Mouse (Mus musculus) neural tube, embryonic 11.5 days (tissue): Measurements from ENCODE around the gene Sparcl1. TPM values are rescaled to one million over a fixed set of nuclear protein-coding genes. Genes with fewer than 3 reads are reported as not detected.
A peak's percentile ranks its signal among the peaks of the same experiment; 100 is the strongest.

Experiments used
- ATAC-seq: fragments of 200-750 bp; cut with Nextera tagmentation; 2 replicates; pipeline ENCODE4 v1.8.0; 2017; ENCODE audit warnings: moderate number of reproducible peaks, mild to moderate bottlenecking, moderate TSS enrichment, moderate library complexity; ENCODE audit not compliant: insufficient read depth, low FRiP score, low TSS enrichment
- DNase-seq: peaks from one replicate; pipeline ENCODE4 v3.0.0-alpha.2; 2015; ENCODE audit warnings: low spot score
- H3K27ac ChIP-seq: fragments of 300-500 bp; sonication (generic); 2 replicates; pipeline ENCODE4 v1.5.1; 2014; ENCODE audit warnings: low read depth, mild to moderate bottlenecking, low read length
- H3K27me3 ChIP-seq: fragments of 300-500 bp; sonication (generic); 2 replicates; pipeline ENCODE4 v1.6.1; 2014; ENCODE audit warnings: mild to moderate bottlenecking, low read length, mixed read lengths; ENCODE audit not compliant: control insufficient read depth, insufficient read depth
- H3K36me3 ChIP-seq: fragments of 300-500 bp; sonication (generic); 2 replicates; pipeline ENCODE4 v1.6.1; 2014; ENCODE audit warnings: mild to moderate bottlenecking, low read length, moderate library complexity, mixed read lengths; ENCODE audit not compliant: control insufficient read depth, insufficient read depth
- H3K4me1 ChIP-seq: fragments of 300-500 bp; sonication (generic); 2 replicates; pipeline ENCODE4 v1.6.1; 2014; ENCODE audit warnings: low read length, mixed read lengths; ENCODE audit not compliant: control insufficient read depth, insufficient read depth
- H3K4me2 ChIP-seq: fragments of 300-500 bp; sonication (generic); 2 replicates; pipeline ENCODE4 v1.6.1; 2014; ENCODE audit warnings: low read depth, mild to moderate bottlenecking, moderate library complexity
- H3K4me3 ChIP-seq: fragments of 300-500 bp; sonication (generic); 2 replicates; pipeline ENCODE4 v1.5.1; 2014; ENCODE audit warnings: low read depth, low read length
- H3K9ac ChIP-seq: fragments of 300-500 bp; sonication (generic); 2 replicates; pipeline ENCODE4 v1.6.1; 2014; ENCODE audit warnings: mild to moderate bottlenecking, low read length
- H3K9me3 ChIP-seq: fragments of 300-500 bp; sonication (generic); 2 replicates; pipeline ENCODE4 v1.6.1; 2016; ENCODE audit warnings: low read length; ENCODE audit not compliant: control insufficient read depth
- WGBS: fragments of 180-500 bp; shearing (Covaris S2); extraction: QIAGEN DNeasy Blood & Tissue Kit; methylation state at CpG from one replicate; pipeline ENCODE4 v1.1.7; 2014; 5-methylcytosine and 5-hydroxymethylcytosine counted together
- polyA plus RNA-seq: library from polyadenylated mRNA; unstranded; fragments of >200 nt; fragmentation: Nextera tagmentation; extraction: Ambion mirVana; gene quantifications from 2 replicates; pipeline ENCODE4 v1.2.1, GENCODE M21; 2014

The Sparcl1 gene
- polyA plus RNA-seq, 1 experiment from 2014 or later, result 73.1 TPM

DNA sequence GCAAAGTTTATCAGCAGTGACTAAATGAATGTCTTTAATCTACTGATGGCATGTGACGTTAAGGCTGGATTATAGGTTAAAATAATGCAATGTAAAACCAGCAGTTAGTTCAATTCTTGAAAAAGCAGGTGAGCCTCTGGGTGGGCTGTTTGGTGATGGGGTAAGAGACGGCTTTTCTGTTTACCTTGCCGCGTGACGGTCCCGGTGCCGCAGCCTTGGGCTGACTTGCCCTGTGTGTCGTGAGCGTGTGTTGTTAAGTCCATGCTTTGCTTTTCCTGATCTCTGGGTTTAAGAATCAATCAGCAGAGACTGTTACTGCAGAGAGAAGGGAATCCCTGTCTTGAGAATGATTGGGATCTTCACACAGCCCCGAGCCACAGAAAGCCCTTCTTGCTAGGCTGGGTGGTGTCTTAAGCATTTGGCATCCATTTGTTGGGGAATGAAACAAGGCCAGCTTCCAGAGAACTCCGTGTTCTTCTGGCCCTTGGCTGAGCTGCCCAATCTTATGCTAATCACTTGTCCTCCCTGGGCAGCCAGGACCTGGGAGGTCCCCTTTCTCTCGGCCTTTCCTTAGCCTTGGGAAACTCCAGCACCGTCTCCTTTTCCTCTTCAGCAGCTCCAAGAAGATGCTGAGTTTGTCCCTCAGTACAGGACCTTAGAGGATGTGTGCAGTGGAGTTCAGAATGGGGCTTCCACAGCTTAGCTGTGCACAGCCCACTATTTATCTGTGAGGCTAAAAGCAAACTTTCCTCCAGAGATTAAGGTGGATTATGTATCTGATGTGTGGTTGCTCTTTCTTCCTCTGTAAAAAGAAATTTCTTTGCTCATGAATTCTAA, 51.4 kb downstream of the Sparcl1 start:
- Histone ChIP-seq H3K9me3 (no peaks in the 10 kb centered on the region), H3K4me1 (no peaks in the 10 kb centered on the region), H3K9ac (no peak overlapping the region), H3K27me3 (no peaks in the 10 kb centered on the region), H3K4me2 (no peak overlapping the region), H3K4me3 (no peak overlapping the region), H3K27ac (no peak overlapping the region), H3K36me3 (peaks cover 10% of the 10 kb centered on the region; the same call in 1 of the 2 replicates)
- no peak for DNase-seq
- no peak for ATAC-seq
- WGBS, result 85% methylated on average over 13 of the region's 13 CpGs

GRCm38 (mm10) chr5:104060429-104060828, 53.1 kb downstream of the Sparcl1 start:
- 95% methylated on average over 5 of the region's 5 CpGs for WGBS
- Histone ChIP-seq H3K4me3 (no peak overlapping the region), H3K9me3 (no peaks in the 10 kb centered on the region), H3K27me3 (no peaks in the 10 kb centered on the region), H3K4me2 (no peak overlapping the region), H3K27ac (no peak overlapping the region), H3K9ac (no peak overlapping the region), H3K4me1 (no peaks in the 10 kb centered on the region), H3K36me3 (peaks cover 10% of the 10 kb centered on the region; the same call in 1 of the 2 replicates)
- ATAC-seq, result no peak
- DNase-seq, result no peak

DNA sequence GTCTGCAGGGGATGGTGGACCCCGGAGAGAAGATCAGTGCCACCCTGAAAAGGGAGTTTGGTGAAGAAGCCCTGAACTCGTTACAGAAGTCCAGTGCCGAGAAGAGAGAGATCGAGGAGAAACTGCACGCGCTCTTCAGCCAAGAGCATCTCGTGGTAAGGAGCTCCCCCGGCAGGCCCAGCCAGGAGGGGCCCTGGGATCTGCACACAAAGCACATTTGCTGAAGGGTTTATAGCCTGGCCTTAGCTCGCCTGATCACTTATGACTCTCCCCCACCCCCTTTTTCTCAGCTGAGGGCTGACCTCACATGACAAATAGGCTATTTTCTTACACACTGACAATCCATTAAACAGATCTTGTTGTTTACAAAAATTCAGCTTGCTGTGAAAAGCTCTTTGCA, 53.9 kb downstream of the Sparcl1 start:
- Histone ChIP-seq H3K4me1 (no peaks in the 10 kb centered on the region), H3K4me3 (no peak overlapping the region), H3K9ac (no peak overlapping the region), H3K4me2 (no peak overlapping the region), H3K36me3 (peaks cover 7% of the 10 kb centered on the region; the same call in 1 of the 2 replicates), H3K9me3 (no peaks in the 10 kb centered on the region), H3K27me3 (no peaks in the 10 kb centered on the region), H3K27ac (no peak overlapping the region)
- 65% methylated on average over 9 of the region's 9 CpGs for WGBS
- DNase-seq (peak; percentile 13), ATAC-seq (no peak; the same call in 1 of the 2 replicates)

- peak; percentile 42 for DNase-seq
- Histone ChIP-seq H3K4me2 (no peak overlapping the region), H3K9ac (no peak overlapping the region), H3K9me3 (no peaks in the 10 kb centered on the region), H3K36me3 (peaks cover 7% of the 10 kb centered on the region; the same call in 1 of the 2 replicates), H3K27ac (no peak overlapping the region), H3K4me1 (no peaks in the 10 kb centered on the region), H3K27me3 (no peaks in the 10 kb centered on the region), H3K4me3 (no peak overlapping the region)
- ATAC-seq, result no peak
- 65% methylated on average over 15 of the region's 15 CpGs for WGBS
Observed at GRCm38 (mm10) chr5:104058021-104058420, 55.5 kb downstream of the Sparcl1 start.

GRCm38 (mm10) chr5:104056295-104056694, 57.2 kb downstream of the Sparcl1 start:
- H3K27ac ChIP-seq, result no peak overlapping the region
- WGBS, result 89% methylated on average over 7 of the region's 7 CpGs
- no peak for ATAC-seq
- no peaks in the 10 kb centered on the region for H3K9me3 ChIP-seq
- no peaks in the 10 kb centered on the region for H3K27me3 ChIP-seq
- no peak overlapping the region for H3K9ac ChIP-seq
- no peak for DNase-seq
- no peak overlapping the region for H3K4me2 ChIP-seq
- peaks cover 7% of the 10 kb centered on the region; the same call in 1 of the 2 replicates for H3K36me3 ChIP-seq
- H3K4me3 ChIP-seq, result no peak overlapping the region
- no peaks in the 10 kb centered on the region for H3K4me1 ChIP-seq

DNA sequence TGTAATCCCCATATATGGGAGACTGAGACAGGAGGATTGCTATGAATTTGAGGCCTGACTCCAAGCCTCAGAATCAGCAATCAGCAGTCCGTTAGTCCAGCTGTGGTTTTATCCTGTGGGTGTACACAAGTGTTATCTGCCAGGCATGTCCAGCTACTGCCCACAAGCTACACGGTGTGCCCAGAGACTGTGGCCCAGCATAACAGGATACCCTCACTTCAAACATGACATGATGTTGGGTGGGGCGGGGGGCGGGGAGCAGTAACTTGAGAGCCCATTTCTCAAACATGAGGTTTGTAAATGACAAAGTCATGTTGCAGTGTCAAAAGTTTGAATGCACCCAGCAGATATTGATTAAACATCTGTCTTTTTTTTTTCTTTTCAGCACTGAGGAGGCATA, 57.7 kb downstream of the Sparcl1 start:
- no peak for DNase-seq
- H3K27me3 ChIP-seq, result no peaks in the 10 kb centered on the region
- 94% methylated on average over 4 of the region's 4 CpGs for WGBS
- no peaks in the 10 kb centered on the region for H3K4me1 ChIP-seq
- H3K27ac ChIP-seq, result no peak overlapping the region
- no peak overlapping the region for H3K4me3 ChIP-seq
- no peak overlapping the region for H3K4me2 ChIP-seq
- ATAC-seq, result no peak
- peaks cover 9% of the 10 kb centered on the region; the same call in 1 of the 2 replicates for H3K36me3 ChIP-seq
- no peaks in the 10 kb centered on the region for H3K9me3 ChIP-seq
- no peak overlapping the region for H3K9ac ChIP-seq

GRCm38 (mm10) chr5:104054938-104055337, 58.6 kb downstream of the Sparcl1 start:
- ATAC-seq (no peak), DNase-seq (no peak)
- H3K27me3 ChIP-seq, result no peaks in the 10 kb centered on the region
- 95% methylated on average over 4 of the region's 4 CpGs for WGBS
- no peak overlapping the region for H3K4me2 ChIP-seq
- no peak overlapping the region for H3K9ac ChIP-seq
- no peaks in the 10 kb centered on the region for H3K9me3 ChIP-seq
- no peak overlapping the region for H3K27ac ChIP-seq
- H3K4me1 ChIP-seq, result no peaks in the 10 kb centered on the region
- no peak overlapping the region for H3K4me3 ChIP-seq
- peaks cover 8% of the 10 kb centered on the region; the same call in 1 of the 2 replicates for H3K36me3 ChIP-seq

DNA sequence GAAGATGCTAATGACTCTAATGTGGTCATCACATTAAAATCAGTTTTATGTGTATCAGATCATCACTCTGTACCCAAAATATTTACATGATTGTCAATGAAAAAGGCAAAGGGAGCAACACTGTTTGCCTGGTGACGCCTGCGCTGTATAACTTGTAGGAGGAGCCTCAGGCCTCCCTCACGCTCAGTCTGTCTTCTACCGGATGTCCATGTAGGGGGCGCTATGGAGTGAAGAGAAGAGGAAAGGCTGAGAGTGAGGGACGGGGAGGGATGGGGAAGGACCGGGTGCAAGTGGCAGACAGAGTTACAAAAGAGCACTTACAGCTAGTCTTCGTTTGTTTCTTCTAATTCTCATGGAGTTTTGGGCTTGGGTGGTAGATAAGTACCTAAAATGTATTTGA, 60.6 kb downstream of the Sparcl1 start:
- H3K27ac ChIP-seq, result no peak overlapping the region
- no peaks in the 10 kb centered on the region for H3K9me3 ChIP-seq
- ATAC-seq (no peak), DNase-seq (peak; percentile 17)
- no peak overlapping the region for H3K9ac ChIP-seq
- no peaks in the 10 kb centered on the region for H3K27me3 ChIP-seq
- no peak overlapping the region for H3K4me3 ChIP-seq
- H3K36me3 ChIP-seq, result peaks cover 8% of the 10 kb centered on the region; the same call in 1 of the 2 replicates
- 67% methylated on average over 8 of the region's 8 CpGs for WGBS
- H3K4me1 ChIP-seq, result peaks cover under 1% of the 10 kb centered on the region; the same call in 1 of the 2 replicates
- H3K4me2 ChIP-seq, result no peak overlapping the region

DNA sequence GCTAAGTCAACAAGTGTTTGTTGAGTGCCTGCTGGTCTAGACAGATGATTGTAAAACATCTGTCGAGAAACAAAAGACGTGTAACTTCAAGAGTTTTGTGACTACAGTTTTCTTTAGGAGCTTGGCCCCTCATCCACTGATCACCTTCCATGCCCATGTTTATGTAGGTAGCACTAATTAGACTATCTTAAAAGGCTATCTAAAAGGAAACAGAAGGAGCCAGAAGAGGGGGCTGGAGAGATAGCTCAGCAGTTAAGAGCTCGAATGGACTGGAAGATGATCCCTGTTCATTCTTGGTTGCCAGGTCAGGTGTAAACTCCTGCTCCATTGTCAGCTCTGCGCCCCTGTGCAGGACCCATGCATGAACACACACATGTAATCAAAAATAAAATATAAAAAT, 65.4 kb downstream of the Sparcl1 start:
- 42% methylated on average over 4 of the region's 4 CpGs for WGBS
- Histone ChIP-seq H3K27me3 (no peaks in the 10 kb centered on the region), H3K9ac (no peak overlapping the region), H3K4me1 (peaks cover 3% of the 10 kb centered on the region; the same call in 1 of the 2 replicates), H3K4me2 (peak overlapping the region; percentile 69), H3K9me3 (no peaks in the 10 kb centered on the region), H3K4me3 (no peak overlapping the region), H3K36me3 (peaks cover 8% of the 10 kb centered on the region; the same call in 1 of the 2 replicates), H3K27ac (no peak overlapping the region)
- ATAC-seq, result no peak
- no peak for DNase-seq
